11 mouse cellular contexts compared by ENCODE assay signal in genomic region chr5:66056680-66057079, GRCm38 (mm10). TPM values are rescaled to one million over a fixed set of nuclear protein-coding genes. Genes with fewer than 3 reads are reported as not detected.
DNase-seq lines count a peak whose midpoint lies in the region; ATAC-seq and TF ChIP-seq lines count a peak whose summit lies in the region.
"Had no signal": no experiment of that assay in that cellular context is flagged by ENCODE, and none has a peak within 500 bp of the region (broad histone marks: within the 10 kb centered on the region; RNA-seq: fewer than 3 reads in every experiment).

No protein-coding gene starts in this region.

- 92% methylated on average over 4 of the region's 4 CpGs for WGBS in thymus, adult 2 months
- 78% methylated on average over 4 of the region's 4 CpGs for WGBS in liver, postnatal 0 days (ENCODE audit: insufficient replicate concordance)
- WGBS in cerebellum, adult 2 months = 82% methylated on average over 4 of the region's 4 CpGs

- H3K27ac ChIP-seq in thymus, adult 2 months (ENCODE audit: control insufficient read depth, insufficient read depth, low read length) = no peak overlapping the region
- no peak overlapping the region for H3K27ac ChIP-seq in liver, postnatal 0 days (ENCODE audit: low read depth)
- no peak overlapping the region for H3K27ac ChIP-seq in cerebellum, adult 2 months (ENCODE audit: insufficient read depth, low read length)
- H3K27ac ChIP-seq: embryonic facial prominence, embryonic 13.5 days; liver, embryonic 13.5 days; midbrain, embryonic 15.5 days had no signal

- no peaks in the 10 kb centered on the region for H3K36me3 ChIP-seq in thymus, adult 2 months (ENCODE audit: control insufficient read depth, insufficient read depth, low read length)
- peaks cover 3% of the 10 kb centered on the region; the same call in 1 of the 2 replicates for H3K36me3 ChIP-seq in liver, postnatal 0 days (replicated peaks; ENCODE audit: insufficient read depth, low read length)
- H3K36me3 ChIP-seq: embryonic facial prominence, embryonic 13.5 days; midbrain, embryonic 15.5 days had no signal

- TF ChIP-seq EP300 in liver, postnatal 0 days (IDR thresholded peaks at IDR 0.05; ENCODE audit: low read depth) = no peak

- H3K4me3 ChIP-seq in thymus, adult 2 months (ENCODE audit: control insufficient read depth, insufficient read depth, low read length) = no peak overlapping the region
- H3K4me3 ChIP-seq in liver, postnatal 0 days (ENCODE audit: low read depth, low read length) = no peak overlapping the region
- H3K4me3 ChIP-seq in cerebellum, adult 2 months (replicated peaks; ENCODE audit: insufficient read depth, low read depth, low read length) = no peak overlapping the region
- H3K4me3 ChIP-seq: embryonic facial prominence, embryonic 13.5 days; liver, embryonic 13.5 days; midbrain, embryonic 15.5 days had no signal

- TF ChIP-seq CTCF in thymus, adult 2 months (IDR thresholded peaks at IDR 0.05; ENCODE audit: borderline replicate concordance, control insufficient read depth, extremely low read depth, insufficient read depth, low read length, poor library complexity) = no peak
- peak; percentile 58 for TF ChIP-seq CTCF in liver, postnatal 0 days (IDR thresholded peaks at IDR 0.05; ENCODE audit: low read depth)
- TF ChIP-seq CTCF in cerebellum, adult 2 months (IDR thresholded peaks at IDR 0.05; ENCODE audit: borderline replicate concordance, insufficient read depth, low read depth, low read length) = no peak

- no peaks in the 10 kb centered on the region for H3K27me3 ChIP-seq in thymus, adult 2 months (ENCODE audit: control insufficient read depth, insufficient read depth, low read length)
- no peaks in the 10 kb centered on the region for H3K27me3 ChIP-seq in liver, postnatal 0 days (ENCODE audit: insufficient read depth, low read length)
- H3K27me3 ChIP-seq in cerebellum, adult 2 months (ENCODE audit: control insufficient read depth, insufficient read depth, low read length) = no peaks in the 10 kb centered on the region; the same call in 1 of the 2 replicates
- H3K27me3 ChIP-seq: embryonic facial prominence, embryonic 13.5 days; liver, embryonic 13.5 days; midbrain, embryonic 15.5 days had no signal

- no peak overlapping the region for H3K4me2 ChIP-seq in liver, postnatal 0 days (ENCODE audit: low read depth, low read length)
- H3K4me2 ChIP-seq: embryonic facial prominence, embryonic 13.5 days; liver, embryonic 13.5 days; midbrain, embryonic 15.5 days had no signal

- H3K4me1 ChIP-seq in thymus, adult 2 months (replicated peaks; ENCODE audit: control insufficient read depth, insufficient read depth, low read length) = no peaks in the 10 kb centered on the region
- peaks cover 4% of the 10 kb centered on the region; the same call in 1 of the 2 replicates for H3K4me1 ChIP-seq in liver, postnatal 0 days (ENCODE audit: insufficient read depth)
- H3K4me1 ChIP-seq in cerebellum, adult 2 months (ENCODE audit: control insufficient read depth, insufficient read depth, low read length) = no peaks in the 10 kb centered on the region
- H3K4me1 ChIP-seq: liver, embryonic 13.5 days; midbrain, embryonic 15.5 days had no signal

- no peak for ATAC-seq in liver, postnatal 0 days
- ATAC-seq: midbrain, embryonic 15.5 days had no signal

- no peak overlapping the region for H3K9ac ChIP-seq in liver, postnatal 0 days (replicated peaks)
- H3K9ac ChIP-seq: embryonic facial prominence, embryonic 13.5 days; liver, embryonic 13.5 days; midbrain, embryonic 15.5 days had no signal

- H3K9me3 ChIP-seq in liver, postnatal 0 days (ENCODE audit: low read length) = no peaks in the 10 kb centered on the region
- H3K9me3 ChIP-seq: embryonic facial prominence, embryonic 13.5 days; liver, embryonic 13.5 days; midbrain, embryonic 15.5 days had no signal

- no peak for TF ChIP-seq POLR2A in thymus, adult 2 months (IDR thresholded peaks at IDR 0.05; ENCODE audit: control insufficient read depth, extremely low read depth, insufficient read depth, low read length, poor library complexity)
- no peak for TF ChIP-seq POLR2A in cerebellum, adult 2 months (IDR thresholded peaks at IDR 0.05; ENCODE audit: borderline replicate concordance, insufficient read depth, low read length)

- peak; percentile 52 for DNase-seq in kidney, adult 18-20 months
- no peak for DNase-seq in kidney, adult 11 months
- DNase-seq in thymus, adult 2 months = peak; percentile 37
- no peak for DNase-seq in thymus, adult 18-20 months
- DNase-seq in liver, postnatal 0 days = no peak
- DNase-seq in frontal cortex, postnatal 36 days (ENCODE audit: low spot score in 2 of 2) = no peak
- DNase-seq in left cerebral cortex, adult 8-10 months (ENCODE audit: low spot score in 2 of 2) = no peak
- no peak for DNase-seq in cerebellum, adult 2 months
- DNase-seq: liver, embryonic 13.5 days had no signal

RNA-seq across cellular contexts. Expression of gene 9130230L23Rik, which starts 52.6 kb away (rescaled TPM):
- 0.08 and 0.35 TPM in 2 replicates for polyA plus RNA-seq in thymus, adult 2 months (2012; rRNA removed)
- 0.20 TPM in 1 of 2 replicates, not detected in the other for polyA plus RNA-seq in liver, postnatal 0 days (2015; fragmentation: Nextera tagmentation; extraction: Ambion mirVana)
- total RNA-seq in left cerebral cortex, adult 8-10 months (2022) = not detected
- not detected in 2 replicates for polyA plus RNA-seq in cerebellum, adult 2 months (2012; rRNA removed)
- polyA plus RNA-seq: embryonic facial prominence, embryonic 13.5 days; liver, embryonic 13.5 days; midbrain, embryonic 15.5 days had no signal

Comparison
In these comparisons a context has a peak if more than half of its experiments do, and no peak if none do; other contexts are left out.
1. DNase-seq: peak in kidney, adult 18-20 months (single experiment) and thymus, adult 2 months (single experiment); none in kidney, adult 11 months (single experiment), thymus, adult 18-20 months (0 of 2), liver, postnatal 0 days (single experiment), frontal cortex, postnatal 36 days (0 of 2), left cerebral cortex, adult 8-10 months (0 of 2) and cerebellum, adult 2 months (0 of 2).